Mouse (Mus musculus) embryo, embryonic 11 days (tissue): Measurements from ENCODE around the gene Rab29.
A peak's percentile ranks its signal among the peaks of the same experiment; 100 is the strongest.
"Not testable (repeated sequence)": the region's sequence is repeated elsewhere in the genome, so short reads cannot be mapped to it uniquely, and the experiment has no call there.

ENCODE experiments used
- DNase-seq: peaks from one replicate; pipeline ENCODE4 v3.0.0-alpha.2; 2015

The Rab29 gene

GRCm38 (mm10) chr1:131865596-131865995 lies 1.4 kb upstream of the Rab29 start:
- no peak for DNase-seq

- DNase-seq = no peak
Observed at GRCm38 (mm10) chr1:131866304-131866999, 572 bp upstream of the Rab29 start.

GRCm38 (mm10) chr1:131867946-131868290 lies 894 bp downstream of the Rab29 start:
- DNase-seq = no peak

- no peak for DNase-seq
Observed at GRCm38 (mm10) chr1:131869561-131869960, 2.5 kb downstream of the Rab29 start.

- no peak for DNase-seq
Observed at GRCm38 (mm10) chr1:131872856-131873255, 5.8 kb downstream of the Rab29 start.

GRCm38 (mm10) chr1:131879816-131880215 lies 12.8 kb downstream of the Rab29 start:
- no peak for DNase-seq

GRCm38 (mm10) chr1:131882787-131883186 lies 15.8 kb downstream of the Rab29 start:
- DNase-seq = peak; percentile 7

GRCm38 (mm10) chr1:131886173-131886572 lies 19.1 kb downstream of the Rab29 start:
- no peak for DNase-seq

GRCm38 (mm10) chr1:131886641-131887040 lies 19.6 kb downstream of the Rab29 start:
- no peak for DNase-seq

GRCm38 (mm10) chr1:131890043-131890658 lies 23.1 kb downstream of the Rab29 start:
- DNase-seq = no peak

GRCm38 (mm10) chr1:131891436-131891835 lies 24.4 kb downstream of the Rab29 start:
- no peak for DNase-seq

- no peak for DNase-seq
Observed at GRCm38 (mm10) chr1:131902679-131903078, 35.7 kb downstream of the Rab29 start.

GRCm38 (mm10) chr1:131903251-131903650 lies 36.2 kb downstream of the Rab29 start:
- no peak for DNase-seq

- peak; percentile 45 for DNase-seq
Observed at GRCm38 (mm10) chr1:131905497-131905896, 38.5 kb downstream of the Rab29 start.

GRCm38 (mm10) chr1:131908456-131908855 lies 41.4 kb downstream of the Rab29 start:
- DNase-seq = no peak

GRCm38 (mm10) chr1:131909236-131909635 lies 42.2 kb downstream of the Rab29 start:
- DNase-seq = not testable (repeated sequence)

- peak; percentile 100 for DNase-seq
Observed at GRCm38 (mm10) chr1:131910001-131910648, 43.1 kb downstream of the Rab29 start, which contains the start of gene Nucks1. TSS of gene Nucks1 (plus strand) at chr1:131910534.

- peak; percentile 89 for DNase-seq
Observed at GRCm38 (mm10) chr1:131910674-131911558, 43.9 kb downstream of the Rab29 start.

GRCm38 (mm10) chr1:131917634-131918033 lies 50.6 kb downstream of the Rab29 start:
- DNase-seq = no peak

- no peak for DNase-seq
Observed at GRCm38 (mm10) chr1:131919052-131919451, 52.0 kb downstream of the Rab29 start.

GRCm38 (mm10) chr1:131922100-131922499 lies 55.1 kb downstream of the Rab29 start:
- DNase-seq = no peak
